Mouse (Mus musculus): ENCODE results near the gene Mast4.

The Mast4 gene

GRCm38 (mm10) chr13:103315113-103315708 is 19.1 kb downstream of the Mast4 start:
- no peak for DNase-seq (ENCODE audit: low spot score)

GRCm38 (mm10) chr13:103308296-103308695 is 26.0 kb downstream of the Mast4 start:
- no peak for DNase-seq (ENCODE audit: low spot score)

- no peak for DNase-seq (ENCODE audit: low spot score)
Measured at GRCm38 (mm10) chr13:103303826-103304225, 30.5 kb downstream of the Mast4 start.

GRCm38 (mm10) chr13:103302508-103302907 is 31.8 kb downstream of the Mast4 start:
- no peak for DNase-seq (ENCODE audit: low spot score)

- DNase-seq (ENCODE audit: low spot score) = no peak
Measured at GRCm38 (mm10) chr13:103302077-103302476, 32.2 kb downstream of the Mast4 start.

GRCm38 (mm10) chr13:103294424-103294823 is 39.9 kb downstream of the Mast4 start:
- no peak for DNase-seq (ENCODE audit: low spot score)

GRCm38 (mm10) chr13:103293121-103293520 is 41.2 kb downstream of the Mast4 start:
- DNase-seq (ENCODE audit: low spot score) = no peak

- no peak for DNase-seq (ENCODE audit: low spot score)
Measured at GRCm38 (mm10) chr13:103291098-103291497, 43.2 kb downstream of the Mast4 start.

- DNase-seq (ENCODE audit: low spot score) = no peak
Measured at GRCm38 (mm10) chr13:103285821-103286220, 48.5 kb downstream of the Mast4 start.

- no peak for DNase-seq (ENCODE audit: low spot score)
Measured at GRCm38 (mm10) chr13:103285036-103285435, 49.3 kb downstream of the Mast4 start.

- no peak for DNase-seq (ENCODE audit: low spot score)
Measured at GRCm38 (mm10) chr13:103270856-103271391, 63.4 kb downstream of the Mast4 start.

GRCm38 (mm10) chr13:103262707-103263106 is 71.6 kb downstream of the Mast4 start:
- DNase-seq (ENCODE audit: low spot score) = no peak

- no peak for DNase-seq (ENCODE audit: low spot score)
Measured at GRCm38 (mm10) chr13:103262061-103262460, 72.2 kb downstream of the Mast4 start.

- no peak for DNase-seq (ENCODE audit: low spot score)
Measured at GRCm38 (mm10) chr13:103260414-103260813, 73.9 kb downstream of the Mast4 start.

GRCm38 (mm10) chr13:103258106-103258505 is 76.2 kb downstream of the Mast4 start:
- DNase-seq (ENCODE audit: low spot score) = no peak

GRCm38 (mm10) chr13:103254861-103255260 is 79.4 kb downstream of the Mast4 start:
- DNase-seq (ENCODE audit: low spot score) = no peak

- no peak for DNase-seq (ENCODE audit: low spot score)
Measured at GRCm38 (mm10) chr13:103253077-103253476, 81.2 kb downstream of the Mast4 start.

- no peak for DNase-seq (ENCODE audit: low spot score)
Measured at GRCm38 (mm10) chr13:103248102-103249054, 85.9 kb downstream of the Mast4 start.

GRCm38 (mm10) chr13:103246973-103247718 is 87.2 kb downstream of the Mast4 start:
- DNase-seq (ENCODE audit: low spot score) = no peak

GRCm38 (mm10) chr13:103245431-103245830 is 88.9 kb downstream of the Mast4 start:
- no peak for DNase-seq (ENCODE audit: low spot score)

- no peak for DNase-seq (ENCODE audit: low spot score)
Measured at GRCm38 (mm10) chr13:103244053-103244452, 90.2 kb downstream of the Mast4 start.

- DNase-seq (ENCODE audit: low spot score) = no peak
Measured at GRCm38 (mm10) chr13:103241092-103241491, 93.2 kb downstream of the Mast4 start.
